Mouse (Mus musculus): ENCODE results near the gene Podxl2. TPM values are rescaled to one million over a fixed set of nuclear protein-coding genes. Genes with fewer than 3 reads are reported as not detected.

The Podxl2 gene
- total RNA-seq, 2 experiments from 2014 or later: 191 to 243 TPM

DNA sequence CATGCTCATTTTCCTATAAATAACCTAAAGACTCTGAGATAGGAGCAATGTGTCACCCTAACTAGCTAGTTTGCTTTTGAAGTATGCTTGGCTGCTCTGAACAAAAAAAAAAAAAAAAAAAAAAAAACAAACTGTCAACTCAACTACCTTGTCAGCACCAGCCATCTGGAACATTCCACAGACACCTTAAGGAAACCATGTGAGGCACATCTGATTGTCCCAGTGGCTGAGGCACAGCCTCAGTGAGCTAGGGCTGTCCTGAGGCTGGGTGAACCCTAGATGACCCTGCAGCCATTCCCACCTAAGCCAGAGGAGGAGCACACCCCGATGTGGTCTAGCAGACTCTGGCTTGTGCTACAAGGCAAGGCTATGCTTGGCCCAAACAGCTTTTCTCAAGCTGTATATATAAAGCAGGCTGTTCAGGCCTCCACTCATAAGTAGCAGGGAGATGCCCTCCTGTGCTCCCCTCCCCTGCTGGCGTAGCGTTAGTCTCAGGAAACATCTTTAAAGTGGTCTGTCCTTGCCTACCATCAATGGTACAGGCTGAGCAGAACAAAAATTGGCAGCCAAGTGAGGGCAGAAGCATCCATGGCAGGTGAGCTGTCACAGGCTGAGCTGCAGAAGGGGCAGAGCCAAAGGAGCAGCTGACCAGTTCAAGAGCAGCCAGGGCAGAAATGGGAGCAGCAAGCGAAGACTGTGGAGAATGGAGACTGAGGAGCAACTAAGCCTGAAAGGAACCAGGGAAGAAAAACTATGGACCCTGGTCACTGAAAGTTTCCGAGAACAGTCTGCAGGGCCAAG, 41.3 kb downstream of the Podxl2 start:
- intact Hi-C loops (cut with DNase I): loop anchor here (5.0 kb wide), 1 partner anchor 286 kb away; no protein-coding TSS in a partner anchor
- no peak for DNase-seq (ENCODE audit: low spot score in 2 of 2)

DNA sequence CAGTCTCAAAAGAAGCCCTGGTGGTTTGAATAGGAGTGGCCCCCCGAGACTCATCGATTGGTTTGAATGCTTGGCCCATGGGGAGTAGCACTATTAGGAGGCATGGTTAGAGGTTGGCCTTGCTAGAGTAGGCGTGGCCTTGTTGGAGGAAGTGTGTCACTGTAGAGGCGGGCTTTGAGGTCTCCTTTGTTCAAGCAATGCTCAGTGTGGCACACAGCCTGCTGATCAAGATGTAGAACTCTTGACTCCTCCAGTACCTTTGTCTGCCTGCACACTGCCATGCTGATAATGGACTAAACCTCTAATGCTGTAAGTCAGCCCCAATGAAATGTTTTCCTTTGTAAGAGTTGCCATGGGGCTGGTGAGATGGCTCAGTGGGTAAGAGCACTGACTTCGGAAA, 42.2 kb downstream of the Podxl2 start:
- no peak for DNase-seq (ENCODE audit: low spot score in 2 of 2)
- intact Hi-C loops (cut with DNase I): loop anchor here (5.0 kb wide), 1 partner anchor 285 kb away; no protein-coding TSS in a partner anchor

DNA sequence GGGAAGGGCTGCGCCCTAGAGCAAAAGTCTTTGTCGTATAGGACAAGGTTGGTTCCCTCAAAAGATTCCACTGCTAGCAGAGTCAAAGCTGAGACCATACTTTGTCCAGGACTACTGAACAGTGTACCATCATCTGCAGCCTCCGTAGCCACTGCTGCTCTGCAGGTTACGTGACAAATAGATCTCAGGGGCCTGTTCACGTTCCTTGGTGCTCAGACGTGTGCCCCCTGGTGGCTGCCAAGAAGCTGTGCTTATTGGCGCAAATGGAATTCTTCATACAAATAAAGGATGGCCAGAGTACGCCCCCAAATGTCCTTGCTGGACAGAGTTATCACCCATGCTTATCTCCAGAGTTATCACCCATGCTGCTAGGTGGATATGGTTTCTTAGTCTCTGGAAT, 43.4 kb downstream of the Podxl2 start:
- peak in 1 of 2 experiments; percentile 60 for DNase-seq (ENCODE audit: low spot score in 2 of 2)
- intact Hi-C loops (cut with DNase I): loop anchor here (5.0 kb wide), 1 partner anchor 284 kb away; no protein-coding TSS in a partner anchor

DNA sequence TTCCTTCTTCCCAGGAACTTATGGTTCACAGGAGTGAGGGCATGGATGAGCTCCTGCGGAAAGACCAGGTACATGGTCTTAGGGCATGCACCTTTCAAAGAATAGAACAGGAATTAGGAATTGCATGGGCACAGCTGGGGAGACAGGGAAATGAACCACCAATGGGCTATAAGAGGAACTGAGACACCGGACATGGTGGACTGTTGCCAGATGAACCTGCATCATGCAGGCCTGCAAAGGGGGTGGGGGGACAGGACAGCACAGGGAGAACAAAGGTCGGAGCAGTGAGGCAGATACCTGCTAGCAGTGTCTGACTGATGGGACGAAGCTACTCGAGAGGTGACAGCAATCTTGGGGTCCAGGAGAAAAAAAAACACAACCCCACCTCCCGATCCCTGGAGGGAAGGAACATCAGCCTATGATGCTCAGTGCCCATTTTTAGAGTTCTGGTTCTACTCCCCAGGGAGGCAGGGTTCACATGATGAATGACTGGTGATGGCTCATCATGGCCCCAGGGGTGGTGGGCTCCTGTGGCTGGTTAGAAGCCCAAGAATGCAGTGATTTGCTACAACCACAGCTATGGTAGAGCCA, 44.6 kb downstream of the Podxl2 start:
- intact Hi-C loops (cut with DNase I): loop anchor here (5.0 kb wide), 1 partner anchor 283 kb away; no protein-coding TSS in a partner anchor
- DNase-seq (ENCODE audit: low spot score in 2 of 2): no peak

DNA sequence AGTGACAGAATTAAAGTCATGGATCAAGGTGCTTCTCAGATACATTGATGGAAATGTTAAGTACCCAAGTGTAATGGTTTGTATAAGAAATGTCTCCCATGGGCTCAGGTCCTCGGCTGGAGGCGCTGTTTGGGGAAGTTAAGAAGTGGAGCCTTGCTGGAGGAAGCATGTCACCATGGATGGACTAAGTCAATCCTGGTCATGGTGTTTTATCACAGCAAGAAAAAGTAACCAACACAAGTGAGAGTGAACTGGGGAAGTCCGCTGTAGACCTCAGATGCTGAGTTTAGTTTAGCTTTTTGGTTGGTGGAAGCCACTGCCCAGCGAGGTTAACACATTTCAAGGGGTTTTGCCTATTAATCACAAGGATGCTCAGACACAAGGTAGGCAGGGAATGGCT, 45.3 kb downstream of the Podxl2 start:
- no peak for DNase-seq (ENCODE audit: low spot score in 2 of 2)
- intact Hi-C loops (cut with DNase I): loop anchor here (5.0 kb wide), 2 partner anchors 102 to 267 kb away; no protein-coding TSS in a partner anchor

DNA sequence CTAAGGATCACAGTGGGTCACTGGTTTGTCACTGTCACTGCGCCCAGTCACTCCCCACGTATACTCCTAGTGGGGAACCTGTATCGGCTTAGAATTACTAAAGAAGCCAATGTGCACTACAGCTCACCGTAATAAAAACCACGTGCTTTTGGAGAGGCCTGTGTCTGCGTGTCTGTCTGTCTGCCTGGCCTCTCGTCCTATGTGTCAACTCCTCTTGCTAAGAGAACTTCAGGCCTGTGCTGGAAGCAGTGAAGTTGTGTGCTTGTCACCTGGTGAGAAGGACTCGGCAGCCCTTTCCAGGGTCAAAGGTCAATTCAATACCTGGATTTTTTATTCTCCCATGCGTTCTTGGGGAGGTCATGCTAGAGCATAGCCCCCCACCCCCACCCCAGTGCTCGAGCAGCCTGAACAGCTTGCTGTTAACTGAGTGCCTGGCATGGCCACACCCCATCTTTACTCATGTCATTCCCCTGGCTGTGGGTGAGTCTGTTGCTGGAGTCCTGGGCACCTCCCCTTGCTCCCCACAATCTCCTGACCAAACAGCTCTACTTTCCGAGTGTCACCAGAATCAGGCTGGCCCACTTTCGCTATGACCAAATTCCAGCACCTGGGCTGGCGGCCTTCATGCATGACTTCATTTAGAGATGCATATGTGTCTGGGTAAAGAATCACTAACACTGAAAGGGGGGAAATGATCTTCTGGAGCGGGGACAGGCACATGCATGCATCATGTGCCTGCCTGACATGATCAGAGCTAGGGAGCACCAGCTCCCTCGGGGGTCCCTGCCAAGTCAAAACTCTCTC, 46.4 kb downstream of the Podxl2 start:
- intact Hi-C loops (cut with DNase I): loop anchor here (5.0 kb wide), 2 partner anchors 101 to 266 kb away; no protein-coding TSS in a partner anchor

DNA sequence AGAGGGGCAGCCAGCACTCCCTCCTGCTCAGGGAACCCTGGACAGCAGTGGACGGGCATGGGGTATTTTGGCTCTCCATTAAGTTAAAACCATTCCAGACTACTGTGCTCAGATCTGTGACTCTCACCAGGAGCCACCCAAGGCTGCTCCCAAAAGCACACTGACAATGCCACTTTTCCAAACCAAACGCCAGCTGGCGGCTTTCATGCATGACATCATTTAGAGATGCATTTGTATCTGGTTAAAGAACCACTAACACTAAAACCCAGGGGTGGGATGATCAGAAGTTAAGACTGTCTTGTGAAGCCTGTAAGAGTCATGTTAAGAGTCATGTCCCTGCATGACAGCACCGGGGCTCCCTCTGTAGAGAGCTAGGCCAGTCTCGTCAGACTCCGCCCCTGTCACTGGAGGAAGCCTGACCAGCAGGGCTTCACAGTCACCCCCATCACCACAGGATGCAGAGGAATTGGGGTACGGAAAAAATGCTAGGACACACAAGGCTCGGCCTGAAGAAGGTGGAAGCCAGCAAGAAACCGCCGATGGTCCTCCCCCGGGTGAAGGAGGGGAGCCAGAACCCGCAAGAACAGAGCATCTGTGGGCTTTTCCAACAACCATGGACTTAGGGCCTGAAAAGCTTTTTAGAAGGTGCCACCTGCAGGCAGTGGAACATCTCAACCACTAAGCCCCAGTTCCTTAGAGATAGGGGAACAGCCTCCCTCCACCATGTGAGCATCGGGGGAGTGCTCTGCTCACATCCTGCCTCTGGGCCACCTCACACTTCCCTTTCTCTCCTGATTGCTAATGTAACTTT, 47.2 kb downstream of the Podxl2 start:
- intact Hi-C loops (cut with DNase I): loop anchor here (5.0 kb wide), 2 partner anchors 100 to 265 kb away; no protein-coding TSS in a partner anchor
- DNase-seq (ENCODE audit: low spot score in 2 of 2): peak in 1 of 2 experiments; percentile 47

More for the DNA sequence above, 46.4 kb downstream of the Podxl2 start:
- no peak for DNase-seq (ENCODE audit: low spot score in 2 of 2)

DNA sequence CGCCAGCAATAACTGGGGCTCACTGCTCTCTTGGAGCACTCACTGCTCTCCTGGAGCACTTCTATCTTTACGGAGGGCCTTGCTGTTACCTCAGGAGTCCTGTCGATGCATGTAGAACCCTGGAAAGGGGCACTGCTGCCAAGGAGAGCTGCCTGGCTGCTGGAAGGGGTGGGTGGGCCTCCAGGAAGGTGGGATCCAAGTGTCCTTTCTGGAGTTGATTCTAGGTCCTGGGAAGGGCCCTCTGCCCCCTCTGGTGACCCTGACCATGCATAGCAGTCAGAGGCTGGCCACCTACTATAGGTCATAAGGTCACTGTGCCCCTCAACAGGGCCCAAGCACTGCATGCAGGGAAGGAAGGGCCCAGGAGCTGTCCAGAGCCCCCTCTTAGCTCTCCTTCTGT, 47.9 kb downstream of the Podxl2 start:
- no peak for DNase-seq (ENCODE audit: low spot score in 2 of 2)
- intact Hi-C loops (cut with DNase I): loop anchor here (5.0 kb wide), 2 partner anchors 100 to 265 kb away; no protein-coding TSS in a partner anchor

DNA sequence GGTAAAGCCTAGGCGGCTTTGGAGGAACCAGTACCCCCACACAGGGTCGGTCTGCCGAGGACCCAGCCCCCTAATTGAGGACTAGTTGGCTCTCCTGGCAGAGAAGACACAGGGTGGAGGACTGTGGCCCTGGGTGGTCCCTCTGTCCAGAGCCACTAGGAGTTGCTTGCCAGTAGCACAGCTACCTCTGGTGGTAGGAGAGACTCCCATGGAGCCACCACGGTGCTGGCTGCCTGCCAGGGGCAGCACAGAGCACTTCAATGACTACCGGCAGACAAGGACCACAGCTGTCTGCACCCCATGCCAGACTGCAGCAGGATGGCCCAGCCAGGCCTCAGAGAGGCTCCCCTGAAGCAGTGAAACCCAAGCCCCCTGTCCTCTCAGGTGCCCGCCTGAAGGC, 48.3 kb downstream of the Podxl2 start:
- peak; percentile 72 to 81 for DNase-seq (ENCODE audit: low spot score in 2 of 2)

DNA sequence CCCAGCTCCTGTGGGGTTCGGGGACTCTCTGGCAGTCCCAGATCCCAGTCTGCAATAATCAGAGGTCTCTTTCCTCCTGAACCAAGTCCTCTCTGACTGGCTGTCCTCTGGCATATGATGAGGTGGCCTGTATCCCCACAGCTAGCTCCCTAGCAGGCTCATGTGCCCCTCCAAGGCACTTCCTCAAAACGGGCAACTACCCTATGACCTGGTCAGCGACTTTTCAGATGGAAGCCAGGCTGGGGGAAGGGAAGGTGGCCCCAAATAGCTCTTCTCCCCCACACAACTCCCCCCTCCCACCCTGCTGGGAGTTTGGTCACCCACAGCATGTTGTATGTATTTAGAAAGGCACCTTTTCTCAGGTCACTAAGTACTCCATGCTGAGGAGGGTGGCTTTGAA, 48.8 kb downstream of the Podxl2 start:
- DNase-seq (ENCODE audit: low spot score in 2 of 2): no peak
- intact Hi-C loops (cut with DNase I): loop anchor here (5.0 kb wide), 2 partner anchors 99 to 264 kb away; no protein-coding TSS in a partner anchor

More for the DNA sequence above, 48.3 kb downstream of the Podxl2 start:
- intact Hi-C loops (cut with DNase I): loop anchor here (5.0 kb wide), 2 partner anchors 99 to 264 kb away; no protein-coding TSS in a partner anchor

DNA sequence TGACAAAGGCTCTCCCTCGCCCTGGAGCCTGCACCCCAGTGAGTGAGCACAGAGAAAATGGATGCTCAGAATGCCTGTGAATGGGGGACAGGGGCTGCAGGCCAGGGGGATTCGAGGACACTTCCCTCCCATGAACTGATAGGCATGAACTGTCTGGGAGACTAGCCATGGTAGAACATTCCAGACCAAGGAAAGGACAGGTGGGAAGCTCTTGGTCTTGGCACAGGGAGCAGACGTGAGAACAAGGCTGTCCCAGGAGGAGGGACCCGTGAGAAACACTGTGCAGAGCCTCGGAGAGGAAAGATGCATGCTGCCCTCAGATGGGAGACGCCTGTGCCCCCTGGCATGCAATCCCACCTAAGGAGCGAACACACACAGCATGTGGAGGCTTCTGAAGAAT, 50.7 kb downstream of the Podxl2 start:
- intact Hi-C loops (cut with DNase I): no loop called here
- DNase-seq (ENCODE audit: low spot score in 2 of 2): no peak

DNA sequence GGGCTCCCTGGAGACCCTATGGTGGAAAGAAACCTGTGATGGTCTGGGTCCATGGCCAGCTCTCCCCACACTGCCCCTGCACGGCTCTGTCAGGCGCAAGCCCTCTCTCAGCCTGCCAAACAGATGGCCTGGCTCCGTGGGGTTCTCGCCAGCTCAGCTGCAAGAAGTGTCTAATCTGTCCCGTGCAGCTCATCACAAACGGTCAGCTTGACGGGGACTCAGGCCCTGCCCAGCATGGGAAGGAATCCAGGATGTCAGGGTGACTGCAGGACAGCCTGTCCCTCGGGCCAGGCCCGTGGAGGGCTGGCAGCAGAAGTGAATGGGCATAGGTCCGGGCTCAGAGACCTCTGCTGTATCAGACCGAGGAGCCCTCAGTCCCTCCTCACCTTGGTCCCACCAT, 52.9 kb downstream of the Podxl2 start:
- intact Hi-C loops (cut with DNase I): no loop called here
- DNase-seq (ENCODE audit: low spot score in 2 of 2): no peak

DNA sequence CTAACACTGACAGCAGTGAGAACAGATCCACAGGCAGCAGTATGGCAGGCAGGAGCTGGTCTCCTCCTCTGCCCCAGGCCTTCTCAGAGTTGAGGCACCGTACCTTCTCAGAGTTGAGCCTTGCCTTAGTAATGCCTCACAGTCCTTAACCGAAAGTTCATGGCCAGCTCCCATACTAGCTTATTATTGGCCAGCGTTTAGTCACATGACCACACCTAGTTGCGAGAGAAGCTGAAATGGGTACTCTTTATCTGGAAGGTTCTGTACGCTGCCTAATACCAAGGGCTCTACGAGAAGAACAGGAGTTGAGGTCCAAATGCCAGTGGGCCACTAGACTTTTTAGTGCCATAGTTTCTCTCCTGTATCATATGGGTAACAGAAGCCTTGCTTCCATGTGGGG, 53.5 kb downstream of the Podxl2 start:
- DNase-seq (ENCODE audit: low spot score in 2 of 2): no peak
- intact Hi-C loops (cut with DNase I): no loop called here

DNA sequence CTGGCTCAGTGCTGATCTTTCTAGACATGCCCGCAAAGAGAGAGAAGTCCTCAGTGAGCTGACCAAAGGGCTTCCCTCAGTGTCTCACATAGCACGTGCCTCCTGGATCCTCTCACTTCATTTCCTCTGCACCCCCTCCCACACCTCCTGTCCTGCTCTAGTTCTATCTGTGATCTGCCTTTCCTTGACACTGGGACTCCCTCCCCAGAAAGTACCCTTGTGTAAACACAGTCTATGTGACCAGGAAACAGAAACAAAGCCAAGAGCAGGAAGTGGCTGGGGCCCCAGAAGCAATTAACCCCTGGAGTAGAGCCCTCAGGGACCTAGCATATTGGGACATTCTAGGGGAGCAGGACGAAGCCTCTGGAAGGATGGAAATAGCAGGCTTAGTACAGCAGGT, 54.0 kb downstream of the Podxl2 start:
- DNase-seq (ENCODE audit: low spot score in 2 of 2): no peak
- intact Hi-C loops (cut with DNase I): no loop called here

DNA sequence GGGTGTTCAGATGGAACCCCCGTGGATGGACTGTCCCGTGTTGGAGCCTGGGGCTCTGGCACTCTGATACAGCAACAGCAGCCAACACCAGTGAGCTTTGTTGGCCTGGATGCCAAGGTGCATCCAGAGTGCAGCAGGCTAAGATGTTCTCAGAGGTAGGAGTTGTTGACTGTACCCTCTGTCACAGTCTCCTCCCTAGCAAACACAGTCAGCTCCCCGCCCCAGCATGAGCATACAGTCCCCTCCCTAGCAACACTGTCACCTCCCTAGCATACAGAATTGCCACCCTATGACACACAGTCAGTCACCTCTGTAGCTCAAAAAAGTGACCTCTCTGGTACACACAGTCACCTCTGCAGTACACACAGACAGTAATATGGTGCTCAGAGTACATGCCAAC, 57.9 kb downstream of the Podxl2 start:
- DNase-seq (ENCODE audit: low spot score in 2 of 2): no peak
- intact Hi-C loops (cut with DNase I): no loop called here

DNA sequence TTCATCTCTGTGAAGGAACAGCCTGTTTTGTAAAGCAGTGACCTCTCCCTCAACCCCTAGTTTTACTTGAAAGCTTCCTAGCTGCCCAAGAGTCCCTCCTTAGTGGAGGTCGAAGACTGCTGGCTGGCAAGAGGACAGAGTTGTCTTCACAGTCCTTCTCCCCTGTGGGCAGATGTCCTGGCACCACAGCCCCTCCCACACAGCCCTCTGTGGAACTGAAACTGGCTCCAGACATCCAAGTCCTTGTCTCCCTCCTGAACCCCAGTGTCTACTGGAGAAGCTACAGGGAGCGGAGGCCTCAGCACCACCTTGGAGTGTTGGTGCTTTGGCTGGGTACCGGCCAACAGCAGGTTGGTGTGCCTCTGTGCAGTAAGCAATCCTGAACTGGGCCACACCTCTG, 59.4 kb downstream of the Podxl2 start:
- intact Hi-C loops (cut with DNase I): no loop called here
- DNase-seq (ENCODE audit: low spot score in 2 of 2): no peak

DNA sequence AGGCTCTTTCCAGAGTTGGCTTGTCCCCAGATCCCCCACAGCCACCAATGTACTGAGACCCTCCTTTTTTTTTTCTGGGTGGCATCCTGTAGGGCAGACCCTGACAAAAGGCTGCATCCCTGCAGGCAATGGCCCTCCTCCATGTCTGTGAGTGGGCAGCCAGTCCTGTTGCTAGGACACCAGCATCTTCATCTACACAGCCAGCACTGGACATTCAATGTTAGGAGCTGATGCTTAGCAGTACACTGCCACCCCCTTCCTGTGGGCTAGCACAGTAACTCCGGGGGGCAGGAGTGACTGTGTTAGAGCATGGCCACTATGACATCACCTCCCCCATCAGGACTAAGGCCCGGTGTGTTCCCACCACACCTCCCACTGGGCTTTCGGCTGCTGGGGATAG, 59.8 kb downstream of the Podxl2 start:
- DNase-seq (ENCODE audit: low spot score in 2 of 2): peak in 1 of 2 experiments; percentile 57
- intact Hi-C loops (cut with DNase I): no loop called here

DNA sequence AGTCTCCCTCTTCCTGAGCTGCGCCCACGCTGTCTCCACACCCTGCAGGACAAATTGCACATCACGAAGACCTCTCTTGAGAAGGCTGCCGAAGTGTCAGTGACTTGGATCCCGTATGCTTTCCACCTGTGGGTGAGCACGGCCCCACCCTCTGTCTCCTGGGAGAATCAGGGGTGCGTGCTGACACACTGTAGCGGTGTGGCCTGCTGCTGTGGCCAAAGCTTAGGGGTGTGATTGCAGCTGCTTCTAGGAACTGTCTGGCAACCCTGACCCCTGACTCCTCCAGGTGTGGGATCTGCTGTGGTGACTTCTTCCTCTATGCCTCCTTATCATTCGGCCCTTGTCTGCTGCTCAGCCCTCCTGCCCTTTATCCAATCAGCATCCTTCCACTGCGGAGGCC, 61.0 kb downstream of the Podxl2 start:
- intact Hi-C loops (cut with DNase I): loop anchor here (5.0 kb wide), 1 partner anchor 82 kb away; no protein-coding TSS in a partner anchor
- DNase-seq (ENCODE audit: low spot score in 2 of 2): no peak

DNA sequence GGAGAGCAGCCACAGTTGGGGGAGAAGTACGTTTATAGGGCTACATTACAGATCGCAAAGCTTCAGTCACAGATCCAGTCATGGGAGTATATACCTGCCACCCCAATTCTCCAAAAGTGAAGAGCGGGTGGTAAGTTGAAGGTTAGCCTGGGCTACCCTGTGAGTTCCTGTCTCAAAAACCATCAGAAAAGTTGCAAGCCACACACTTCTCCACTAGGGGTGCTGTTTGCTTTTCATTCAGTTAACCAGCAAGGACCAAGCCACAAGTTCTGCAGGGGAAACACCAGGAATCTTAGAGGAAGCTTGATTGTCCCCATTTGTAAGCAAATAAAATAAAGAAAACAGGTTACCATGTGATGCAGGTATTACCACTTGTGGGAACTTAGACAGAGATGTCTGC, 62.0 kb downstream of the Podxl2 start:
- intact Hi-C loops (cut with DNase I): loop anchor here (5.0 kb wide), 1 partner anchor 81 kb away; no protein-coding TSS in a partner anchor
- DNase-seq (ENCODE audit: low spot score in 2 of 2): peak; percentile 66 to 78
